Mouse (Mus musculus) c-Kit-positive CD71-positive TER-119-negative erythroid progenitor cells, embryonic 14.5 days (primary cell): ENCODE measurements around the gene Crybg2.

Experiments
- DNase-seq: peaks from one replicate; pipeline ENCODE4 v3.0.0-alpha.2; 2013; ENCODE audit warnings: low read depth

The Crybg2 gene

DNA sequence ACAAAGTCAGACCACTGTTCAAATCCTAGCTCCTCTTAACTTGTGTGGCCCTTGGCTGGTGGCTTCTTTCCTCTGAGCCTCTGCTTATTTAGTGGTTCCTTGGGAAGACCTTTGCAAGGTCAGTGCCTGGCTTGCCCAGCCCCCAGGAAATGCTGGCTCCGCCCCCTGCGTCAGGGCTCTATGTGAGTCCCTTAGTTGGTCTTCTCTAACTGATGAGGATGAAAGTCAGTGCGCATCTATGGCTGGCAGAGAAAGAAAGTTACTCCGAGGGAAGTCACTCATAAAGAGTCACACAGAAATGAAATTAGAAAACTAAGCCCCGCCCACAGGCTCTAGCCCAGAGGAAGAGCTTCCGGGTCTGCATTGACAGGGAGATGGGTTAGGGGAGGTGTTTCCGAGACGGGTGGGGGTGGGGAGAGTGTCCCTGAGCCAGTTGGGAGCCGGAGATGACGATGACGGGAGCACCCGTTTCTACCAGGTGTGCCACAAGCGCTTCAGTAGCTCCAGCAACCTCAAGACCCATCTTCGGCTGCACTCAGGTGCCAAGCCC is 2.4 kb upstream of the Crybg2 start:
- DNase-seq: no peak

DNA sequence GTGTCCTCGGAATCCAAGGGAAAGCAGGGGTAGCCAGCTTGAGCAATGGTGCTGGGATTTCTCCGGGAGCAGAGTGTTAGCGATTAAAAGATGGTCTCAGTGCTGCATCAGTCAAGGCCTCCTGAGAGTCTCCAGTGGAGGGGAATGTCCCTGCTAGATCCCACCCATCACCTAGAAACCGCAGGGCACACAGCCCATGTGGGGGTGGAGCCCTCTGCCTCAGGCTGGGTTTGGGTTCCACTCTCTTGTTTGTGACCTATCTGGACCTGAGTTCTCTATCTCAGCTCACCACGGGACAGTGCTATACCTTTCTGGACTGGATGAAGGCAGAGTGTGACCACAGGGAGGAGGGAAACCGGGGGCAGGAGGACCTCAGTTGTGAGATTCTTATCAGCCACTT is 1.7 kb upstream of the Crybg2 start:
- no peak for DNase-seq

DNA sequence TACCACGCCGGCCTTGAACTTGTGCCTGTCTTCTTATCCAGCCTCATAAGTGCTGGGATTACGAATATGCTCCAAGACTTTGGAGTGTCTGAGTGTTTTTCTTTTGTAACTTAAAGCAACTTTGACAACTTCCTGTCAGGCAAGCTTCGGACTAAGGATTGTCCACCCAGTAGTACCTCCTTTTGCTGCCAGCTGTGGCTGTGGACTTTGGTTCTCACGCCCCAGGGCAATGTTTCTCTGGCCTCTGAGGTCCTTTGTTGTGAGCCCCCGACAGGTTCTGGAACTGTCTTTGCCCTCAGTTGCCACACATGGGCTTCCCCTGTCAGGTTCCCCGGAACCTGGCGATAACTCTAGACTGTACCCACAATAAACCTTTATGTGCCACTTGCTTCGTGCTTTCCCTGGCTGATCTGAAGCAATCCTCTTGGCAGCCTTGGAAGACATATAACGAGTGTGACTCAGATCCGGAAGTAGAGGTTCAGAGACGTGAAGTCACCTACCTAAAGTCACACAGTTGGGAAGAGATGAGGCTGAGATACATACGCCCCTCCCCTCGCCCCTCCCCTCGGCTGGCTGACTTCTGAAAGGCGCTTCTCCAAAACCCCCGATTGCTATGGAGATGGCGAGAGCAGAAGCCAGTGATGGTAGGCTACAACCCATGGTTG is 683 bp downstream of the Crybg2 start:
- no peak for DNase-seq

DNA sequence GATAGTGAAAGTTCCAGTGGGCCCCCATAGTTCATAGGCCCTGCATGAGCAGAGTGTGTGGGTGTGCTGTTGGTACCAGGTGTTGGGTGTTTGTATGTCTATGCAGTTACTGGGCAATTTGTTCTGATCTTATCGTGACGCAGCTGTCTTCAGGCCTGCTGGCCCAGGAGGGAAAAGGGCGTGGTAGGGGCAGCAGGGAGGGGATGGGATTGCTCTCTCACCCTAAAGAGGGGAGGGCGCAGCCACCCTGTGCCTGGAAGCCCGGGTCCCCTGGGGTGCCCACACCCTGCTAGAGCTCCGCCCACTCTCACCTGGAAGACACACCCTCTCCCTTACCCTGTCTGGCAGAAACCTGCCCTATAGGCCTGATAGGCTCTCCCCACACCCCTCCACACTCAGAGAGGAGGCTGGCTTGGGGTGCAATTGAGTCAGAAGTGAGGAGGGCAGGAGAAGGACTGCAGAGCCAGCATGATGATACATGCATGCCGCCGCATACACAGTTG is 1.4 kb downstream of the Crybg2 start:
- DNase-seq: peak; percentile 59

DNA sequence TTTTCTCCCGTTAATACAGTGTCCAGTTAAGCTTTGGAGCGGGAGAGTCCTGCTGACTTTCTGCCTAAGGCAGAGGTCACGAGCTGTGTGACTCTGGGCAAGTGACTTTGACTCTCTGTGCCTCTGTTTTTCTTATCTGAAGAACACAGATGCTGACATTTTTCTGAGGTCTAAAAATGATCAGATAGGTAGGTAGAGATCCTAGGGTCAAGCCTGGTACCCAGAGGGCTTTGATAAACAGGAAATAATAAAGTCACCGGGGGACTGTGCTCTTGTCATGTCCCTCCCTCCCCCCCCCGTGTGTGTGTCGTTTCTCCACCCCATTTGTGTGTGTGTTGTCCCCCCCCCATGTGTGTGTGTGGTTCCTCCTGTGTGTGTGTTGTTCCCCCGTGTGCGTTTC is 1.9 kb downstream of the Crybg2 start:
- DNase-seq: peak; percentile 31

DNA sequence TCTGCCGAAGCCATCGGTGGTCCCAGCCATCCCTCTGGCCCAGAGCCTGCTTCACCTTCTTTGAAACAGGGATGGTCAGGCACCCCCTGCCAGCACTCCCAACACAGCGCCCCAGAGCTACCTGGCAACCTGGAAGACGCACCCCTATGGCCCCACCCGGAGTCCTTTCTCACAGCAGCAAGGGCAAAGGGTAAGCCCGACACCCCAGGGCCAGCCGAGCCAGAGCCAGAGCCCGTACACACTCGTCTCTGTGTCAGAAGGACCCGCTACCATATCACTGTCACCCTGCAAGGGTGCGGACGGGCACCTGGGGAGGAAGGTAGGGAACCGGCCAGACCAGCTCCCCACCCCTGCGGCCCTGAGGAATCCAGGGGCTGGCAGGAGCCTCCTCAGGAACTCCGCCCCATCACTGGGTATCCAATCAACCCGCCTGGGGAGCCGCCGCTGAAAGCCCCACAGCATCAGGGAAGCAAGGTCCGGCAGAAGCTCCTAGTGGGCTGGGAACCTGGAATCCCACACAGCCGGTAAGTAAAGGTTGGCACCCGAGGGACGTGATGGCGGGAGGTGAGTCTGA is 4.9 kb downstream of the Crybg2 start:
- DNase-seq: no peak

DNA sequence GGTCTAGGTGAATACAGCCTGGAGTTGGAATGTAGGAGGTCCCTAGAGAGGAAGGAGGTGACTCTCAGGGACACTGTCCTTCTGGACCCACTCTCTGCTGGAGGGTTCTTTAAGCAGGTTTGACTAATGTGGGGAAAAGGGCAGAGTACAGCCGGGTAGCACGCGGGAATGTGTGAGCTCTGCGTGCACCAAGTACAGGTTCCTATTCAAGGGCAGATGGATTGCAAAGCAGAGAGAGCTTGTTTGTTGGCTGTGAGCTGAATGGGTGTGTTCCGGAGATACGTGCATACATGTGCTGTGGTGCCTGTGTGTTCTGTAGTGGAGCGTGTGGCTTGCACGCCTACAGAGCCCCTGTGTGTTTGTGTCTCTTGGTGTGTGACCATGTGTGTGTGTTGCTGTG is 6.8 kb downstream of the Crybg2 start:
- DNase-seq: no peak

DNA sequence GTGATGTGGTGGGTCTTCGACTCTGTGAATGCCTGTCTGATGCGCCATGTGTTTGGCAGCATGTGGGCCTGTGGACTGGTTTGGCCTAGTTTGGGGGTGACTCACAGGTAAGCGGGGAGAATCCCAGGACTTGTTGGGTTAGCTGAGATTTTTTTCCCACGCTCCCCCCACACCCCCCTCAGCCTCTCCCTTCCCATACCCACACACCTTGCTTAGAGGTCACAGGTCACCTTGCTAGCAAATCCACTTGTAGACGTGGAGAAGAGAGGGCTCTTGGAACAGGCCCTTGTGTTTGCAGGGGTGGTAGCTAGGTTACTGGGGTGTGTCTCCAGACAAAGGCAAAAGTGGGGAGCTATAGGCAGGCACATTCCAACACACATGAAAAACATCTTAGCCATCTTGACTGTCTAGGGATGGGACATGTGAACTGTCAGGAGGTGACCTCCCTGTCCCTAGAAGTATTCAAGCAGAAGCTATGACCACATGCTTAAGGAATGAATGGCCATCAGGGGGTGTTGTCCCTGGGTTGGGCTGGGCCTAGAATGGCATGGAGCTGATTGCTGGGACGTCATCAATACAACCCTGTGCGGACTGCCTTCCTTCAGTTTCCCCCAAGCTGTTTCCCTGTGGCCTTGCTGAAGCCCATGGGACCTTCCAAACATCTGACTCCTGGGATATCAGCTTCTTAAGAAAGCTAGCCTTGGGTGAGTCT is 7.4 kb downstream of the Crybg2 start:
- no peak for DNase-seq

DNA sequence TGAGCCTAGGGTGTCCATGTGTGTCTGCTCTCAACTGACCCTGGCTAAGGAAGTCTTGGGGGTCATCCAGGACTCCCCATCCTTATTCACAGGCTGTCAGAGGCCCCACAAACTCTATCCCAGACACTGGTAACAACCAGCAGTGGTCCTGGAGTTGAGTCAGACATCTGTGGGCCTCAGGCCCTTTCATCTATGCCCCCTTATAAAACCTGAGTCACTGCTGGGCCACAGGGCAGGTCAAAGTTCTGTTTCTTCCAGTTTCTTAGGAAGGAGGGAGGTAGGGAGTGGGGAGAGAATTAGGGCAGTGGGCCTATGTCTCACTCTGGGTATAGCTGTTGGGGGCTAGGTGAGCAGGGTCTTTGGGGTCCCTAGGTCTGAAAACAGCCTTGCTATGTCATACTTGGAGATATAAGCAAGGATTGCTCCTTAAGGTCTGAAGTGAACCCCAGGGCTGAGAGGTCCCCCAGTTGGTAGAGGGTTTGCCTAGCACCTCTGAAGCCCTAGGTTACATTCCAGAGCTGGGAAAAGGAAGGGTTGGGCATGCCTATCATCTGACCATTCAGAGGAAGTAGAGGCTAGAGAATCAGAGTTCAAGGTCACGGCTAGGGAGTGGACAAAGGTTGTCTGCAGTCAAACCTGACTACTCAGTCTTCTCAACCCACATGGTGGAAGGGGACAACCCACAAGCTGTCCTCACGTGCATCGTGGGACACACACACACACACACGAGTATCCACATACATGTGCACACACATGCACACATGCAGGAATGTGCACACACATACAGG is 8.4 kb downstream of the Crybg2 start:
- no peak for DNase-seq

DNA sequence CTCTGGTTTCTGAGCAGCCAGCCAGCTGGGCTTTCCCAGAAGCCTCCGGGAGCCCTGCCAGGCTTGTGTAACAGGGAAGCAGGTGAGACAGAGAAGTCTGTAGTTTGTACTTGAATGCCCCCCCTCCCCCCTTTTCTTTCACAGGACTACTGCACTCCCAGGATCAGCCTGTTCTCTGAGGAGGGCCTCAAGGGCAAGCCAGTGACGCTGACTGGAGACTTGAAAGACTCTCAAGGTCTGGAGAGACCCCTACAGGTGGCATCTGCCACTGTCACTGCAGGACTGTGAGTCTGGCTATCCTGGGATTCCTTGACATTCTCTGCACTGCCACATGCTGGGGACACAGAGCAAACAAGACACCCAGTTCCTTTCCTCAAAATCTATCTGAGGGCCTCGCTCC is 18.1 kb downstream of the Crybg2 start:
- DNase-seq: peak; percentile 43

DNA sequence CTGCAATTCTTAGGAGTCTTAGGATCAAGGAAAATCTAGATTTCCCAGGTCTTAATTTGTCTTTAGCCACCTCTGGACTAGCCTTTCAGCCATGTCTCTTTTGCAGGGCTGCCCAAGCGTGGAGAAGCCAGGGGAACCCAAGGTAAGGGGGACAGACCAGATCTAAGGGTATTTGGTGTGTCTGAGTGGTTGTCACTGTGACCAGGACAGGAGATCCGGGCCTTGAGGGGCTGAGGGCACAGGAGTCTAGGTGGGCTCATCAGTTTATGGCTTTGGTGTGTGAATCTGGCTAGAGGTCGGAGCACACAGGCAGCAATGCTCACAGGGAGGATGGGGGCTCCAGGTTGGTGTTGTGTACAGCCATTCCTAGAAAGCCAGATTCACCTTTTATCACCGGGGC is 20.1 kb downstream of the Crybg2 start:
- DNase-seq: no peak

DNA sequence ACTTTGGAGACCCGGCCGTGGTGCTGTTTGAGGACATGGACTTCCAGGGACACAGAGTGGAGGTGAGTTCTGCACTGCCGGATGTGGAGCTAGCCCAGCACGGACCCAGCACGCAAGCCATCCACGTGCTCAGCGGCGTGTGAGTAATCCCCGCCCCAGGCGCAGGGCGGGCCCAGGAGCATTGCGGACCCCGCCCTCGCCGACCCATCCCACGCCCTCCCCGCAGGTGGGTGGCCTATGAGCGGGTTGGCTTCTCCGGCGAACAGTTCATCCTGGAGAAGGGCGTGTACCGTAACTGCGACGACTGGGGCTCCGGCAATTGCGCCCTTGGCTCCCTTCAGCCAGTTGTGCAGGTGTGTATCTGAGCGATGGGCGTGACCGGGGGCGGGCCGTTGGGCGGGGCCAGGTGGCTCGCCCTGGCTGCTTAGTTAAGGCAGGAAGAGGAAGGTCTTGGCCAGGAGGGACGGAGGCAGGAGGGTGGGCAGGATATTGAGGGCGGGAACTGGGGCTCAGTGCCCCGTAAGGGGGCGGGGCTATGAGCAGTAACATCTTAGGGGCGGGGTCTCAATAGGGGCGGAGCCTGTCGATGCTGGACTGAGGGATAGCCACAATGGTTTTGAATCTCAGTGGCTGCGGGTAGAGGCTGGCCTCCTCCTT is 21.2 kb downstream of the Crybg2 start:
- DNase-seq: peak; percentile 66

DNA sequence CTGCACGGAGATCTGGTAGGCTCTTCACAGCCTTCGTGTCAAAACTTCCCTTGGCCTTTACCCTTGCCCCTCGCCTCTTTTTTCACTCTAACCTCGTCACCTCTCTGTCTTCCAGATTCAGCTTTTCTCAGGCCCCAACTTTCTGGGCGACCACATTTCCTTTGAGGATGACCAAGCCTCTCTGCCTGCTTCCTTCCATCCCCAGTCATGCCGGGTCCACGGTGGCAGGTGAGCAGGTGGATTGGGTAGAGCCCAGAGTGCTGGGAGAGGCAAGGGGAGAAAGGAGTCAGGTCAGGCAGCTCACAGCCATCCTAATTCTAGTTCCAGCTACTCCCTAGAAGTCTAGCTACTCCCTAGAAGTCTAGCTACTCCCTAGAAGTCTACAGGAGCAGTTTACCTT is 21.8 kb downstream of the Crybg2 start:
- no peak for DNase-seq

DNA sequence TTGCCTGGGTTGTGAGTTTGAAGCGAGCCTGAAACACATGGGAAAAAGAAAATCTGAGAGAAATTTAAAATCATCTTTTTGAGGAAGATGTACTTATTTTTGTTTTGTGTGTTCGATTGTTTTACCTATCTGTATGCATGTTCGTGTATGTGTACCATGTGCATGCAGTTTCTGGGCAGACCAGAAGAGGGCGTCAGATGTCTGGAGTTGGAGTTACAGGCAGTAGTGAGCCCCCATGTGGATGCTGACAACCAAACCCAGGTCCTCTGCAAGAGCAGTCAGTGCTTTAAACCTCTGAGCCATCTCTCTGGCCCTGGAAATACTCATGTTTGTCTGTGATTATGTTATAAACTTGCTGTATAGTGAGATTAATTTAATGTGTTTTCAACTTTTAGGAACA is 24.4 kb downstream of the Crybg2 start:
- DNase-seq: no peak

DNA sequence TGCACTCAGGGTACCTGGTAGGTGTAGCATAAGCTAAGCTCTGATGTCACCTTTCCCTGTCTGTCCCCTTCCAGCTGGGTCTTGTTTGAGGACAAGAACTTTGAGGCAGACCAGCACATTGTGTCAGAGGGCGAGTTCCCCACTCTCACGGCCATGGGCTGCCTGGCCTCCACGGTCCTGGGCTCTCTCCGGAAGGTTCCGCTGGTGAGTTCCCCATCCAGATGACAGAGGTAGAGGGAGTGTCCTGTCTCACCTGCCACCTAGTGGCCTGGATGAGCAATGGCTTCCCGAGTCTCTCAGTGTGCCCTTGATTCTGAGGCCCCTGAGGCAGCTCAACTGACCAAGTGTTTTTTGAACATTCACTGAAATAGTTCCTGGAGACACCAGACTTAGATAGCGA is 26.8 kb downstream of the Crybg2 start:
- no peak for DNase-seq

DNA sequence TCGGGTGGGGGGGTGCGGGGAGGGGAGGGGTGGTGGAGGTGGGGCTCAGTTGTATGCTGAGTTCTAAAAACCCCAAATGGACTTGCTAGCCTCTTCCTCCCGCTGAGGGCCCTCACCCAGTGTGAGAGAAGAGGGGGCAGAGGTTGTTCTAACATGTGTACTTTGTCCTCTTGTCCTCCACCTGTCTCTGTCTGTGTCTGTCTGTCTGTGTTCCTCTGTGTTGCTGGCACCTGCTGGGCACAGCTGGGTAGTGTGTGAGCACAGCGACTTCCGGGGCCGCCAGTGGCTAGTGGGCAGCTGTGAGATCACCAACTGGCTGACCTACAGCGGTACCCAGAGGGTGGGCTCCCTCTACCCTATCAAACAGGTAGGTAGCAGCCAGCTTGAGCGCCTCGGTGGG is 28.4 kb downstream of the Crybg2 start:
- no peak for DNase-seq

DNA sequence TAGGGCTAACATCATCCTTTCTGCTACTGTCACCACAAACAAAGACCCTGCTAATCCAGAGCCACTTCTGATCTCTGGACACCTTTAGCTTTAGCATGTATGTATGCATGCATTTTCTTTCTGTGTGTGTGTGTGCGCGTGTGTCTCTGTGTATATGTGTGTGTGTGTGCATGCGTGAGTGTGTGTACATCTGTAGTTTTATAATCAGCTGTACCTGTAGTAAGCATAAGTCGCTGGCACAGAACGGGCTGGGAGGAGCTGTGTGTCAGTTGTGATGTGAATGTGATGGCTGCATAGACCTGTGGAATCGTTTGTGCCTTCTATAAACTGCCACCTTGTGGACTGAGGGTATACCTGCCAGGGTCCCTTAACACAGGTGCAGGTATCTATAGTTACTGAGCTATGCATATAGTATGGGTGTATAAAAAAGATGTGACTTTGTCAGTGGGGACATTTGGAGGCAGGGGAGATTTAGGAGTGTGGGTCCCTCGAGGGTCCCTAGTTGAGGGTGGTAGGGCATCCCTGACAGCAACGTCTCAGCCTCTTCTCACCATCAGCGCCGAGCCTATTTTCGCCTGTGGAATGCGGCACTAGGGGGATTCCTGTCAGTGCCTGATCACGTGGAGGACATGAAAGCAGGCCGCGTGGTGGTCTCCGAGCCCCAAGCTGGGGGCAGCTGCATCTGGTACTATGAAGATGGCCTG is 30.1 kb downstream of the Crybg2 start:
- no peak for DNase-seq

DNA sequence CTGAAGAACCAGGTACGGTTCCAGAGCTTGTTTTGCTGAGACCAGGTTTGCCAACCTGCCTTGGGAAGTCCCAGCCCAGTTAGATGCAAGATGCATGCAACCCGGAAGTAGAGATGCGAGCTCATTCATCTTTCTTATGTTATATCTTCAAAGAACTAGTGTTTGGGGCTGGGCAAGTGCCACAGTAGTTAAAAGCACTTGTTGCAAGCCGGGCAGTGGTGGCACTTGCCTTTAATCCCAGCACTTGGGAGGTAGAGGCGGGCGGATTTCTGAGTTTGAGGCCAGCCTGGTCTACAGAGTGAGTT is 30.6 kb downstream of the Crybg2 start:
- DNase-seq: no peak

DNA sequence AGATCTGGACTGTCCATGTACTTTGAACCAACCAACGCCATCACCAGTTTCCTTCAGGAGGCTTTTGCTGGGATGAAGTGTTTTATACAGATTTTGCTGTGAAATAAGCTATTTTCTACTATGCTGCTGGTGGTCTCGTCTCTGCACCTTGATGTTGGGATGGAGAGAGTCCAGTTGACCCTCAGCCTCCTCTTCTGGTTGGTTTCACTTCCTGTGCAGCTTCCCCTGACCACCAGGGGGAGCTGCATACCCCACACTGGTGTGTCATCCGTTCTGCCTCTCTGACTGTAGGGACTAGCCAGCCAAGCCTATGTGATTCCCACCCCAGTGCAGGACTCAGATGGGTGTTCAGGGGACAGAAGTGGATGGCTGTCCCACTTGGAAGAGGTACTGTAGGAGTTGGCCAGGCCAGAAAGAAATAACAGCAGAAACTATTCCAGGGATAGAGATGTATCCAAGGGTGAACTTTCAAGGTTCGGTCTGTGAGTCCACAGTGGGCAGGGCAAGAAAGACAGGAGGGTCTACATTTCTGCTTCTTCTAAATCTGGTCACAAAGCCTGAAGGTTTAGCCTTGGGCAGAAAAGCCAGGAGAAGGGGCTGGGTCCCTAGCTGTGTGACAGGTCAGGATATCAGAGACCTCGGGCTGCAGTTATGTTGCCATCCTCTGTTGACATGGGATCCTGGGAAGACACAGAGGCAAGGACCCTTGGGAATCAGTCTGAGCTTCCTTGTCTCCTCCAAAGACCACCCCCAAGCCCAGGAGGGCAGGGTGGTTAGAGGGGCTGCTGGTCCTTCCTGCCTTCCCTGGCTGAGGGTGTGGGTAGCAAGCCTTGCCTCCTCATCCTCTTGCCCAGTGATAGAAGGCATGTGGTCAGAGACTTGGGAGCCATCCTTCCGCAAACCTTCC is 32.0 kb downstream of the Crybg2 start:
- DNase-seq: peak; percentile 50

DNA sequence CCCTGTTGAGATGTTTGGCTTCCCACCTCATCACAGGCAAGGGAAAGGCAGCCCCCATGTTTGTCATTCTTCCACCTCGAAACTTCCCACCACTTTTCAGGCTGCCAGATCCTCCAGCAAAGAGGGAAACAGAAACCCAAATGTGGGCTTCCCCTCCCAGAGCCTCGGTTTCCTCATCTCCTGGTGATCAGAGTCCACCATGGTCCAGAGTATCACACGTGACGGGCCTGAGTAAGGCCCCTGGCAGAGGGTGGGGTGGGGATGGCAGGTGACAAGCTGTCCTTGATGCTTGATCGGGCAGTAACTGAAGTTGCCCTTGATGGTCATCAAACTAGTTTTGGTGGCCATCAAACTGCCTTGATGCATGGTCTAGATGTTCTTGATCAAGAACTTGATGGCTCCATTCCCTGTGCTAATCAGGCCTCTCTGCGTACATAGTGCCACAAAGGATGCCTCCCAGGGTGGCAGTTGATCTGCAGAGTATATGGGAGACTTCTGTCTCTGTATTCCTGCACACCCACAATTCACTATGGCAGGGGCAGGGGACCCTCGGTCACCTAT is 33.5 kb downstream of the Crybg2 start:
- no peak for DNase-seq
